Mouse (Mus musculus) liver, embryonic 14.5 days (tissue): ENCODE measurements at regions not wholly inside any gene's neighbourhood (a gene's known extent, or its start where the extent isn't known, plus 50 kb on each side); places are given as distances from the start of the nearest gene placed in this dataset.

Source experiments
- CTCF ChIP-seq: IDR thresholded peaks from 2 replicates; pipeline ENCODE4 v1.5.1; 2016; ENCODE audit warnings: antibody characterized with exemption, low read depth, control low read depth
- EP300 ChIP-seq: IDR thresholded peaks from 2 replicates; pipeline ENCODE4 v1.6.1; 2016; ENCODE audit warnings: antibody characterized with exemption, low read depth

DNA sequence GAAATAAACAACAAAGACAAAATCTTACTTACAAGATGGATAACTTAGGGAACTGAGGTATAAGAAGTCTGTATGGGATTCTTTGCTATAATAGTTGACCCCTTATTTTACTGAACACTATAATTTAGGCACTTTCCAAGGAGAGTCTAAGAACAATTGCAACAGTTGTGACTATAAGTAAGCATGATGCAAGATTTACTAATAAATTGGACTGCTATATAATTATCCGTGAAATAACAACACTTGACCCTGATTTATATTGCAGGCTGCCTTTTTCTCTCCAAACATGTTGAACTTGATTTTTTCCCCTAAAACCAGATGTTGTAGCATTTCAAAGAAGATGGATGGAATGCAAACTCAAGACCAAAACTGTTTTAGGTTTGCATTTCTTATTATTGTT, 237.2 kb upstream of the Mef2c start:
- no peak for TF ChIP-seq CTCF
- TF ChIP-seq EP300: no peak
